Mouse (Mus musculus): Measurements from ENCODE around the gene Bsn. TPM values are rescaled to one million over a fixed set of nuclear protein-coding genes. Genes with fewer than 3 reads are reported as not detected.
A peak's percentile ranks its signal among the peaks of the same experiment; 100 is the strongest.

Gene Bsn
- total and polyA plus RNA-seq, 3 experiments = 2.8 to 7.9 (median 5.0) TPM

- H3K4me1 ChIP-seq (ENCODE audit: insufficient read depth, low read depth, low read length) = peaks cover 85% of the 10 kb centered on the region
- H3K4me3 ChIP-seq (ENCODE audit: low read depth, low read length) = peak overlapping the region; percentile 74
- peaks cover 81% of the 10 kb centered on the region for H3K36me3 ChIP-seq (replicated peaks)
- TF ChIP-seq GATA2 (IDR thresholded peaks at IDR 0.05; ENCODE audit: borderline replicate concordance, low read depth, low read length) (no peak), CTCF (IDR thresholded peaks at IDR 0.05; ENCODE audit: low read depth, low read length) (no peak), TAL1 (conservative IDR thresholded peaks at IDR 0.05; ENCODE audit: low read depth, low read length) (no peak)
- no peaks in the 10 kb centered on the region; the same call in 1 of the 2 replicates for H3K27me3 ChIP-seq (ENCODE audit: insufficient read depth, low read length)
- no peaks in the 10 kb centered on the region for H3K9me3 ChIP-seq (replicated peaks)
- DNase-seq (ENCODE audit: low spot score) (peak; percentile 31), ATAC-seq (ENCODE audit: extremely low read depth, insufficient number of reproducible peaks, low FRiP score, poor library complexity, severe bottlenecking) (no peak)
These were observed 84.7 kb downstream of the Bsn start for GRCm38 (mm10) chr9:108105549-108105863.

- peaks cover 83% of the 10 kb centered on the region for H3K4me1 ChIP-seq (ENCODE audit: insufficient read depth, low read depth, low read length)
- ATAC-seq (ENCODE audit: extremely low read depth, insufficient number of reproducible peaks, low FRiP score, poor library complexity, severe bottlenecking) = peak; percentile 92
- peak; percentile 99 for DNase-seq (ENCODE audit: low spot score)
- TF ChIP-seq POLR2AphosphoS5 (IDR thresholded peaks at IDR 0.05; ENCODE audit: insufficient replicate concordance, low read depth, low read length) = no peak
- no peak for TF ChIP-seq CTCF (IDR thresholded peaks at IDR 0.05; ENCODE audit: low read depth, low read length)
- no peak for TF ChIP-seq GATA1 (IDR thresholded peaks at IDR 0.05; ENCODE audit: borderline replicate concordance, low read length)
- no peak for TF ChIP-seq GATA2 (IDR thresholded peaks at IDR 0.05; ENCODE audit: borderline replicate concordance, low read depth, low read length)
- TF ChIP-seq TAL1 (conservative IDR thresholded peaks at IDR 0.05; ENCODE audit: low read depth, low read length) = no peak
- no peaks in the 10 kb centered on the region for H3K9me3 ChIP-seq (replicated peaks)
- no peaks in the 10 kb centered on the region for H3K27me3 ChIP-seq (ENCODE audit: insufficient read depth, low read length)
- peaks cover 78% of the 10 kb centered on the region for H3K36me3 ChIP-seq (replicated peaks)
- H3K4me3 ChIP-seq (ENCODE audit: low read depth, low read length) = peak overlapping the region; percentile 74
These were observed 85.2 kb downstream of the Bsn start for GRCm38 (mm10) chr9:108104766-108105548.

- Histone ChIP-seq H3K27me3 (ENCODE audit: insufficient read depth, low read length) (no peaks in the 10 kb centered on the region), H3K4me3 (ENCODE audit: low read depth, low read length) (no peak overlapping the region; the same call in 1 of the 2 replicates), H3K4me1 (ENCODE audit: insufficient read depth, low read depth, low read length) (peaks cover 87% of the 10 kb centered on the region), H3K9me3 (replicated peaks) (no peaks in the 10 kb centered on the region), H3K36me3 (replicated peaks) (peaks cover 72% of the 10 kb centered on the region)
- TF ChIP-seq GATA2 (IDR thresholded peaks at IDR 0.05; ENCODE audit: borderline replicate concordance, low read depth, low read length) (no peak), TAL1 (conservative IDR thresholded peaks at IDR 0.05; ENCODE audit: low read depth, low read length) (no peak), CTCF (IDR thresholded peaks at IDR 0.05; ENCODE audit: low read depth, low read length) (no peak), POLR2AphosphoS5 (IDR thresholded peaks at IDR 0.05; ENCODE audit: insufficient replicate concordance, low read depth, low read length) (no peak), GATA1 (IDR thresholded peaks at IDR 0.05; ENCODE audit: borderline replicate concordance, low read length) (no peak)
- DNase-seq (ENCODE audit: low spot score) = no peak
- no peak for ATAC-seq (ENCODE audit: extremely low read depth, insufficient number of reproducible peaks, low FRiP score, poor library complexity, severe bottlenecking)
These were observed 90.6 kb downstream of the Bsn start for GRCm38 (mm10) chr9:108099619-108100018.

DNA sequence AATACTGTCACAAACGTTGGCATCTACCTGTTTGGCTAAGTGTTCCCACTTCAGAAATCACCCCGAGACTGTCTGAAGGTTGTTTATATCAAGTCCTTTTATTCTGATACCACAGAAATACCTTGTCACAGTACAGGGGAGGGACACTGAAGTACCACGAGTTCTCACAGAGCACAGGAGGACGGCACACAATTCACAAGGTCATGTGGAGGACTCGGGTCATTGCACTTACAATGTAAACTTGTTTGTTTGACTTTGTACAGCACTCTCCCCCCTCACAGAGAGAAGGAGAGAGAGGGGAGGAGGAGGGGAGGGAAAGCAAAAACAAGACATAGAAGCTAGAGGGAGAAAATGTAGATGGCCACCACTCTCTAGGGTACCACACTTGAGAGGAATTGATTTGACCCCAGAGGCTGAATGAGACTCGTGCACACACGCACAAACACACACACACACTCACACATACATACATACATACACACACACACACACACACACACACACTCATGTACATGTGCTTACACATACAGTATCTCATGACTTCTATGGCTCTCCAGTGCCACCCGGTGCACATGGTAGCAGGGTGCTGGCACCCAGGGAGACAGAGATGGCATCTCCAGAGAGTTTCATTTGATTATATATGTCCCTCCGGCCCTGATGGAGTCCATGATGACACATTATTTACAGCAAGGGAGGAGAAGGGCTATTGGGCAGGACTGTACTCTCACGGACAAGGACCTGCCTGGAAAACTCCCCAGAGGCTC lies 94.1 kb downstream of the Bsn start:
- Histone ChIP-seq H3K27me3 (ENCODE audit: insufficient read depth, low read length) (no peaks in the 10 kb centered on the region; the same call in 1 of the 2 replicates), H3K9me3 (replicated peaks) (no peaks in the 10 kb centered on the region), H3K4me1 (ENCODE audit: insufficient read depth, low read depth, low read length) (peaks cover 82% of the 10 kb centered on the region), H3K4me3 (ENCODE audit: low read depth, low read length) (peak overlapping the region; percentile 94; the same call in 1 of the 2 replicates), H3K36me3 (replicated peaks) (peaks cover 69% of the 10 kb centered on the region)
- no peak for ATAC-seq (ENCODE audit: extremely low read depth, insufficient number of reproducible peaks, low FRiP score, poor library complexity, severe bottlenecking)
- no peak for DNase-seq (ENCODE audit: low spot score)
- TF ChIP-seq GATA2 (IDR thresholded peaks at IDR 0.05; ENCODE audit: borderline replicate concordance, low read depth, low read length) (no peak), TAL1 (conservative IDR thresholded peaks at IDR 0.05; ENCODE audit: low read depth, low read length) (no peak), GATA1 (IDR thresholded peaks at IDR 0.05; ENCODE audit: borderline replicate concordance, low read length) (no peak), CTCF (IDR thresholded peaks at IDR 0.05; ENCODE audit: low read depth, low read length) (no peak), POLR2AphosphoS5 (IDR thresholded peaks at IDR 0.05; ENCODE audit: insufficient replicate concordance, low read depth, low read length) (0 out of 2 replicates have a peak, but pooled peaks have one; percentile 38)

DNA sequence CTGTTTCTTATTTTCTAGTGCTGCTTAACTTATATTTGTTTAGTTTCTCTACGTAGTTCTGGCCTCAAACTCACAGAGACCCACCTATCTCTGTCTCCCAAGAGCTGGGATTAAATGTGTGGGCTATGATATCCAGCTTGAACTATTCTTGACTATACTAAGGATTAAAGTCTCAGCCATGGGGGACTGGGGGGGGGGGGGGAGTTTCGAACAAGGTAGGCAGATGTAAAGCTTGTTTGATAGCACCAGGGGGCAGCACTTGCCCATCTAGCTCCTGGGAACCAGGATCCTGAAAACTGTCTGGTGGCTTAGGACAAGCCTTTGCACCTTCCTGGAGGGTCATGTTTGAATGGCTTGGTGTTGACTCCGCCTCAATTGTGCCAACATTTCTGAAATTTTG lies 94.7 kb downstream of the Bsn start:
- H3K9me3 ChIP-seq (replicated peaks) = no peaks in the 10 kb centered on the region
- H3K4me1 ChIP-seq (ENCODE audit: insufficient read depth, low read depth, low read length) = peaks cover 82% of the 10 kb centered on the region
- DNase-seq (ENCODE audit: low spot score) (peak; percentile 75), ATAC-seq (ENCODE audit: extremely low read depth, insufficient number of reproducible peaks, low FRiP score, poor library complexity, severe bottlenecking) (no peak)
- H3K4me3 ChIP-seq (ENCODE audit: low read depth, low read length) = peak overlapping the region; percentile 94; the same call in 1 of the 2 replicates
- peaks cover 69% of the 10 kb centered on the region for H3K36me3 ChIP-seq (replicated peaks)
- no peaks in the 10 kb centered on the region; the same call in 1 of the 2 replicates for H3K27me3 ChIP-seq (ENCODE audit: insufficient read depth, low read length)
- TF ChIP-seq GATA2 (IDR thresholded peaks at IDR 0.05; ENCODE audit: borderline replicate concordance, low read depth, low read length) (no peak), GATA1 (IDR thresholded peaks at IDR 0.05; ENCODE audit: borderline replicate concordance, low read length) (no peak), TAL1 (conservative IDR thresholded peaks at IDR 0.05; ENCODE audit: low read depth, low read length) (no peak), CTCF (IDR thresholded peaks at IDR 0.05; ENCODE audit: low read depth, low read length) (0 out of 2 replicates have a peak, but pooled peaks have one; percentile 5)

- peak overlapping the region; percentile 94 for H3K4me3 ChIP-seq (ENCODE audit: low read depth, low read length)
- H3K36me3 ChIP-seq (replicated peaks) = peaks cover 72% of the 10 kb centered on the region
- TF ChIP-seq TAL1 (conservative IDR thresholded peaks at IDR 0.05; ENCODE audit: low read depth, low read length) = peak; percentile 77
- TF ChIP-seq GATA2 (IDR thresholded peaks at IDR 0.05; ENCODE audit: borderline replicate concordance, low read depth, low read length) = no peak
- H3K4me1 ChIP-seq (ENCODE audit: insufficient read depth, low read depth, low read length) = peaks cover 84% of the 10 kb centered on the region
- ATAC-seq (ENCODE audit: extremely low read depth, insufficient number of reproducible peaks, low FRiP score, poor library complexity, severe bottlenecking) = peak; percentile 43
- DNase-seq (ENCODE audit: low spot score) = peak; percentile 66
- H3K9me3 ChIP-seq (replicated peaks) = no peaks in the 10 kb centered on the region
- no peaks in the 10 kb centered on the region; the same call in 1 of the 2 replicates for H3K27me3 ChIP-seq (ENCODE audit: insufficient read depth, low read length)
These were observed 95.2 kb downstream of the Bsn start for GRCm38 (mm10) chr9:108094998-108095411.
